Mouse (Mus musculus): ENCODE measurements around the gene Cmip. TPM values are rescaled to one million over a fixed set of nuclear protein-coding genes. Genes with fewer than 3 reads are reported as not detected.

The Cmip gene
- polyA plus RNA-seq, 1 experiment from 2014 or later = 8.2 TPM

- Histone ChIP-seq H3K36me3 (peaks cover 4% of the 10 kb centered on the region), H3K9me3 (replicated peaks) (no peaks in the 10 kb centered on the region), H3K27ac (no peak overlapping the region), H3K4me1 (peaks cover 33% of the 10 kb centered on the region), H3K4me3 (no peak overlapping the region), H3K27me3 (ENCODE audit: low read depth, poor library complexity, severe bottlenecking) (no peaks in the 10 kb centered on the region)
- 94% methylated on average over 4 of the region's 4 CpGs for WGBS
- DNase-seq (ENCODE audit: low spot score) = no peak
Observed at GRCm38 (mm10) chr8:117352098-117352497, 95.2 kb downstream of the Cmip start.

- Histone ChIP-seq H3K36me3 (peaks cover 10% of the 10 kb centered on the region), H3K4me3 (no peak overlapping the region), H3K27me3 (ENCODE audit: low read depth, poor library complexity, severe bottlenecking) (no peaks in the 10 kb centered on the region), H3K27ac (no peak overlapping the region), H3K4me1 (peaks cover 20% of the 10 kb centered on the region), H3K9me3 (replicated peaks) (no peaks in the 10 kb centered on the region)
- WGBS = 84% methylated on average over 12 of the region's 12 CpGs
- DNase-seq (ENCODE audit: low spot score) = no peak
Observed at GRCm38 (mm10) chr8:117355111-117355831, 98.4 kb downstream of the Cmip start.

- H3K9me3 ChIP-seq (replicated peaks) = no peaks in the 10 kb centered on the region
- H3K4me1 ChIP-seq = peaks cover 25% of the 10 kb centered on the region
- H3K36me3 ChIP-seq = peaks cover 10% of the 10 kb centered on the region
- whole genome bisulfite sequencing = 93% methylated on average over 13 of the region's 13 CpGs
- no peak overlapping the region for H3K27ac ChIP-seq
- no peak overlapping the region for H3K4me3 ChIP-seq
- no peak for DNase-seq (ENCODE audit: low spot score)
- no peaks in the 10 kb centered on the region for H3K27me3 ChIP-seq (ENCODE audit: low read depth, poor library complexity, severe bottlenecking)
Observed at GRCm38 (mm10) chr8:117356109-117356672, 99.3 kb downstream of the Cmip start.

- H3K27me3 ChIP-seq (ENCODE audit: low read depth, poor library complexity, severe bottlenecking) = no peaks in the 10 kb centered on the region
- DNase-seq (ENCODE audit: low spot score) = no peak
- 93% methylated on average over 16 of the region's 16 CpGs for WGBS
- H3K27ac ChIP-seq = no peak overlapping the region
- no peak overlapping the region for H3K4me3 ChIP-seq
- peaks cover 39% of the 10 kb centered on the region for H3K4me1 ChIP-seq
- H3K36me3 ChIP-seq = peaks cover 10% of the 10 kb centered on the region
- no peaks in the 10 kb centered on the region for H3K9me3 ChIP-seq (replicated peaks)
Observed at GRCm38 (mm10) chr8:117357491-117358467, 100.9 kb downstream of the Cmip start.

- no peak overlapping the region for H3K4me3 ChIP-seq
- DNase-seq (ENCODE audit: low spot score) = no peak
- H3K27me3 ChIP-seq (ENCODE audit: low read depth, poor library complexity, severe bottlenecking) = no peaks in the 10 kb centered on the region
- no peaks in the 10 kb centered on the region for H3K9me3 ChIP-seq (replicated peaks)
- H3K4me1 ChIP-seq = peaks cover 37% of the 10 kb centered on the region
- H3K36me3 ChIP-seq = peaks cover 10% of the 10 kb centered on the region; the same call in 1 of the 2 replicates
- H3K27ac ChIP-seq = no peak overlapping the region
- WGBS = 91% methylated on average over 3 of the region's 3 CpGs
Observed at GRCm38 (mm10) chr8:117360172-117360930, 103.5 kb downstream of the Cmip start.

- no peak for DNase-seq (ENCODE audit: low spot score)
Observed at GRCm38 (mm10) chr8:117361595-117362437, 105.0 kb downstream of the Cmip start.

GRCm38 (mm10) chr8:117362438-117362726 lies 105.5 kb downstream of the Cmip start:
- WGBS = 67% methylated on average over 2 of the region's 2 CpGs
- H3K36me3 ChIP-seq = peaks cover 6% of the 10 kb centered on the region; the same call in 1 of the 2 replicates
- no peaks in the 10 kb centered on the region for H3K9me3 ChIP-seq (replicated peaks)
- H3K4me1 ChIP-seq = peaks cover 43% of the 10 kb centered on the region
- no peak overlapping the region for H3K27ac ChIP-seq
- H3K27me3 ChIP-seq (ENCODE audit: low read depth, poor library complexity, severe bottlenecking) = no peaks in the 10 kb centered on the region
- no peak overlapping the region for H3K4me3 ChIP-seq
- DNase-seq (ENCODE audit: low spot score) = no peak

More at GRCm38 (mm10) chr8:117361595-117362437, 105.0 kb downstream of the Cmip start:
- Histone ChIP-seq H3K4me3 (no peak overlapping the region), H3K4me1 (peaks cover 38% of the 10 kb centered on the region), H3K36me3 (peaks cover 6% of the 10 kb centered on the region; the same call in 1 of the 2 replicates), H3K9me3 (replicated peaks) (no peaks in the 10 kb centered on the region), H3K27me3 (ENCODE audit: low read depth, poor library complexity, severe bottlenecking) (no peaks in the 10 kb centered on the region), H3K27ac (peak overlapping the region; percentile 25; the same call in 1 of the 2 replicates)
- 86% methylated on average over 12 of the region's 12 CpGs for WGBS

GRCm38 (mm10) chr8:117363291-117363690 lies 106.4 kb downstream of the Cmip start:
- H3K4me3 ChIP-seq = no peak overlapping the region
- no peaks in the 10 kb centered on the region for H3K27me3 ChIP-seq (ENCODE audit: low read depth, poor library complexity, severe bottlenecking)
- no peaks in the 10 kb centered on the region for H3K9me3 ChIP-seq (replicated peaks)
- peaks cover 45% of the 10 kb centered on the region for H3K4me1 ChIP-seq
- no peak for DNase-seq (ENCODE audit: low spot score)
- WGBS = 89% methylated on average over 10 of the region's 10 CpGs
- no peaks in the 10 kb centered on the region for H3K36me3 ChIP-seq
- H3K27ac ChIP-seq = no peak overlapping the region

- H3K36me3 ChIP-seq = no peaks in the 10 kb centered on the region
- no peak overlapping the region for H3K27ac ChIP-seq
- no peak for DNase-seq (ENCODE audit: low spot score)
- no peak overlapping the region for H3K4me3 ChIP-seq
- 92% methylated on average over 19 of the region's 19 CpGs for WGBS
- H3K27me3 ChIP-seq (ENCODE audit: low read depth, poor library complexity, severe bottlenecking) = no peaks in the 10 kb centered on the region
- H3K4me1 ChIP-seq = peaks cover 51% of the 10 kb centered on the region
- no peaks in the 10 kb centered on the region for H3K9me3 ChIP-seq (replicated peaks)
Observed at GRCm38 (mm10) chr8:117364374-117365160, 107.7 kb downstream of the Cmip start.

GRCm38 (mm10) chr8:117366475-117366874 lies 109.6 kb downstream of the Cmip start:
- Histone ChIP-seq H3K9me3 (replicated peaks) (no peaks in the 10 kb centered on the region), H3K4me3 (no peak overlapping the region), H3K27me3 (ENCODE audit: low read depth, poor library complexity, severe bottlenecking) (no peaks in the 10 kb centered on the region), H3K36me3 (no peaks in the 10 kb centered on the region), H3K27ac (0 out of 2 replicates have a peak overlapping the region, but pooled peaks have one; percentile 34), H3K4me1 (peaks cover 54% of the 10 kb centered on the region)
- no peak for DNase-seq (ENCODE audit: low spot score)
- 66% methylated on average over 7 of the region's 7 CpGs for WGBS

GRCm38 (mm10) chr8:117367441-117367840 lies 110.6 kb downstream of the Cmip start:
- 84% methylated on average over 8 of the region's 8 CpGs for WGBS
- no peak overlapping the region for H3K27ac ChIP-seq
- no peaks in the 10 kb centered on the region for H3K27me3 ChIP-seq (ENCODE audit: low read depth, poor library complexity, severe bottlenecking)
- peaks cover 51% of the 10 kb centered on the region for H3K4me1 ChIP-seq
- no peak overlapping the region for H3K4me3 ChIP-seq
- H3K9me3 ChIP-seq (replicated peaks) = no peaks in the 10 kb centered on the region
- no peaks in the 10 kb centered on the region for H3K36me3 ChIP-seq
- DNase-seq (ENCODE audit: low spot score) = no peak

Data from limb, embryonic 10.5 days (tissue).